Mouse (Mus musculus): ENCODE results near the gene Hoxd10. TPM values are rescaled to one million over a fixed set of nuclear protein-coding genes. Genes with fewer than 3 reads are reported as not detected.

Gene Hoxd10
- total RNA-seq (2012; rRNA removed) = not detected in 2 replicates
- not detected in 2 replicates for total RNA-seq (2014; rRNA removed)
- polyA plus RNA-seq (2012; ENCODE audit: insufficient read length, low read depth) = not detected in 2 replicates

GRCm38 (mm10) chr2:74691022-74691951, at the start of gene Hoxd10:
Gene Hoxd10, plus strand, starts transcription at chr2:74691924.
- Histone ChIP-seq H3K27ac (ENCODE audit: insufficient read depth, low read depth) (no peak within 1 kb of the TSS), H3K4me1 (ENCODE audit: control insufficient read depth in 1 of 2, insufficient read depth in 2 of 2) (no peaks in the 10 kb centered on the region), H3K9me3 (replicated peaks; ENCODE audit: low read length) (peaks cover 15% of the 10 kb centered on the region), H3K4me2 (ENCODE audit: insufficient read depth, low read depth, poor library complexity, severe bottlenecking) (no peak within 1 kb of the TSS), H3K79me2 (replicated peaks; ENCODE audit: control insufficient read depth, extremely low read depth, insufficient read depth, poor library complexity, severe bottlenecking) (no peaks in the 10 kb centered on the region), H3K36me3 (replicated peaks in 1 of 2; ENCODE audit: control insufficient read depth in 1 of 2, insufficient read depth in 1 of 2, low read length in 1 of 2) (no peaks in the 10 kb centered on the region), H3K9ac (ENCODE audit: insufficient read depth, low read depth) (no peak within 1 kb of the TSS), H3K4me3 (replicated peaks in 1 of 3; ENCODE audit: low read depth in 2 of 3, low read length in 2 of 3, poor library complexity in 1 of 3) (no peak within 1 kb of the TSS), H3K27me3 (replicated peaks) (no peaks in the 10 kb centered on the region)
- DNase-seq (ENCODE audit: extremely low read depth) = no peak
- dilution Hi-C loops (cut with MboI; ENCODE audit: extremely low pct_ligation_motif_present, extremely low pct_unique_long_range_greater_than_20kb, low sequenced_read_pairs) (no loop called here), in situ Hi-C loops (cut with MboI; ENCODE audit: low pct_ligation_motif_present, low pct_unique_long_range_greater_than_20kb, low sequenced_read_pairs) (loop anchor here (10.0 to 25.0 kb wide), 2 partner anchors 454 to 621 kb away; no protein-coding TSS in a partner anchor)
- TF ChIP-seq RCOR1 (conservative IDR thresholded peaks at IDR 0.05; ENCODE audit: low read depth, low read length) = no peak
- TF ChIP-seq USF2 (conservative IDR thresholded peaks at IDR 0.05; ENCODE audit: low read depth, low read length) = no peak

GRCm38 (mm10) chr2:74642431-74642830, 49.3 kb upstream of the Hoxd10 start:
- dilution Hi-C loops (cut with MboI; ENCODE audit: extremely low pct_ligation_motif_present, extremely low pct_unique_long_range_greater_than_20kb, low sequenced_read_pairs) (no loop called here), in situ Hi-C loops (cut with MboI; ENCODE audit: low pct_ligation_motif_present, low pct_unique_long_range_greater_than_20kb, low sequenced_read_pairs) (no loop called here)
- Histone ChIP-seq H3K4me1 (ENCODE audit: control insufficient read depth in 1 of 2, insufficient read depth in 2 of 2) (peaks cover 0 to 9% of the 10 kb centered on the region in 2 experiments; a peak in 2 of 4 replicates), H3K79me2 (replicated peaks; ENCODE audit: control insufficient read depth, extremely low read depth, insufficient read depth, poor library complexity, severe bottlenecking) (no peaks in the 10 kb centered on the region), H3K9ac (ENCODE audit: insufficient read depth, low read depth) (no peak overlapping the region), H3K4me3 (replicated peaks in 1 of 3; ENCODE audit: low read depth in 2 of 3, low read length in 2 of 3, poor library complexity in 1 of 3) (no peak overlapping the region), H3K27ac (ENCODE audit: insufficient read depth, low read depth) (no peak overlapping the region), H3K4me2 (ENCODE audit: insufficient read depth, low read depth, poor library complexity, severe bottlenecking) (peak overlapping the region; percentile 83), H3K9me3 (replicated peaks; ENCODE audit: low read length) (no peaks in the 10 kb centered on the region), H3K27me3 (replicated peaks) (no peaks in the 10 kb centered on the region), H3K36me3 (replicated peaks in 1 of 2; ENCODE audit: control insufficient read depth in 1 of 2, insufficient read depth in 1 of 2, low read length in 1 of 2) (no peaks in the 10 kb centered on the region)
- DNase-seq (ENCODE audit: extremely low read depth) = peak; percentile 46
- 0 out of 2 replicates have a peak, but pooled peaks have one; percentile 24 for TF ChIP-seq SIN3A (IDR thresholded peaks at IDR 0.05; ENCODE audit: low read length)
- TF ChIP-seq RAD21 (IDR thresholded peaks at IDR 0.05; ENCODE audit: low read depth, low read length) = no peak
- no peak for TF ChIP-seq HCFC1 (IDR thresholded peaks at IDR 0.05; ENCODE audit: low read depth, low read length)
- TF ChIP-seq EP300 (IDR thresholded peaks at IDR 0.05; ENCODE audit: low read length) = peak; percentile 40
- peak; percentile 30; the same call in 1 of the 2 replicates for TF ChIP-seq ELF1 (IDR thresholded peaks at IDR 0.05; ENCODE audit: low read depth, low read length)
- peak; percentile 29; the same call in 1 of the 2 replicates for TF ChIP-seq IRF4 (IDR thresholded peaks at IDR 0.05; ENCODE audit: low read depth, low read length)
- no peak for TF ChIP-seq ZNF384 (IDR thresholded peaks at IDR 0.05; ENCODE audit: low read depth, low read length)
- 0 out of 2 replicates have a peak, but pooled peaks have one; percentile 7 for TF ChIP-seq BHLHE40 (IDR thresholded peaks at IDR 0.05; ENCODE audit: low read depth, low read length)
- no peak; the same call in 1 of the 2 replicates for TF ChIP-seq MEF2A (IDR thresholded peaks at IDR 0.05; ENCODE audit: borderline replicate concordance, low read depth, low read length)
- 0 out of 2 replicates have a peak, but pooled peaks have one; percentile 25 for TF ChIP-seq TCF12 (IDR thresholded peaks at IDR 0.05; ENCODE audit: low read depth, low read length)
